ENCODE assay signal across 12 mouse cellular contexts in the genomic region with DNA sequence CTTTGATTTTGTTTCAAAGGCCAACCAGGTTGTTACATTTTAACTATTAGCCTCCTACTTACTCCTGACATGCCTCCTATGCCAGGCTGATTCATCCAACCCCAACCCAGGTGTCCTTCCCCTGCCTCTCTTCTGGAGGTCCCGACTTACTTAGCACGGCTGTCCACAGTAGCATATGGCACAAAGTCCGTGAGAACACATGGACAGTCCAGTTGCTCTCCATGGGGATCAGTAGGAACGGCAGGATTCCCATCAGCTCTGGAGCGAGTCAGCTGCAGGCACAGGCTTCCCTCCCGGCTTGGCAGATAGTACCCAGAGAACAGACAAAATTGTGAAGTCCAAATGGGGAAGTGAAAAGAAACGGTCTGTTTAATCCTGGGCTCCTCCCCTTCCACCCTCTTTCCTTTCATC. TPM values are rescaled to one million over a fixed set of nuclear protein-coding genes. Genes with fewer than 3 reads are reported as not detected.
DNase-seq lines count a peak whose midpoint lies in the region; ATAC-seq and TF ChIP-seq lines count a peak whose summit lies in the region.
"Had no signal": no experiment of that assay in that cellular context is flagged by ENCODE, and none has a peak within 500 bp of the region (broad histone marks: within the 10 kb centered on the region; RNA-seq: fewer than 3 reads in every experiment).

No protein-coding gene starts in this region.

- 0 out of 2 replicates have a peak, but pooled peaks have one; percentile 23 for TF ChIP-seq POLR2A in liver, adult 2 months (IDR thresholded peaks at IDR 0.05; ENCODE audit: extremely low read depth, insufficient read depth, low read length)

- no peaks in the 10 kb centered on the region for H3K79me2 ChIP-seq in liver, adult 2 months (ENCODE audit: control insufficient read depth, insufficient read depth, low read length)
- peaks cover 51% of the 10 kb centered on the region for H3K79me2 ChIP-seq in macrophage (ENCODE audit: inconsistent target)

- peak overlapping the region; percentile 32 for H3K4me3 ChIP-seq in liver, adult 2 months (ENCODE audit: insufficient read depth, low read depth, low read length)
- no peak overlapping the region for H3K4me3 ChIP-seq in liver, embryonic 12.5 days
- H3K4me3 ChIP-seq in G1E (ENCODE audit: low read depth, low read length), result peak overlapping the region; percentile 66
- H3K4me3 ChIP-seq in macrophage (ENCODE audit: inconsistent target), result peak overlapping the region; percentile 56
- H3K4me3 ChIP-seq in midbrain, embryonic 14.5 days (replicated peaks; ENCODE audit: low read depth, low read length), result no peak overlapping the region
- no peak overlapping the region for H3K4me3 ChIP-seq in hindbrain, embryonic 16.5 days (ENCODE audit: low read length)
- H3K4me3 ChIP-seq: erythroblast, embryonic 14.5 days had no signal

- H3K27ac ChIP-seq in liver, adult 2 months (replicated peaks; ENCODE audit: insufficient read depth, low read depth, low read length), result peak overlapping the region; percentile 40
- H3K27ac ChIP-seq in liver, embryonic 12.5 days, result no peak overlapping the region
- peak overlapping the region; percentile 82 for H3K27ac ChIP-seq in macrophage
- no peak overlapping the region for H3K27ac ChIP-seq in midbrain, embryonic 14.5 days (replicated peaks; ENCODE audit: low read depth, low read length)
- no peak overlapping the region for H3K27ac ChIP-seq in hindbrain, embryonic 16.5 days (ENCODE audit: low read depth, low read length)

- H3K9ac ChIP-seq in liver, adult 2 months (ENCODE audit: low read depth, low read length), result peak overlapping the region; percentile 31
- no peak overlapping the region for H3K9ac ChIP-seq in liver, embryonic 12.5 days
- H3K9ac ChIP-seq in midbrain, embryonic 14.5 days (replicated peaks; ENCODE audit: low read length), result no peak overlapping the region
- H3K9ac ChIP-seq in hindbrain, embryonic 16.5 days (ENCODE audit: low read depth, low read length), result no peak overlapping the region
- H3K9ac ChIP-seq: lung, embryonic 14.5 days had no signal

- H3K4me1 ChIP-seq in liver, adult 2 months (ENCODE audit: control insufficient read depth, insufficient read depth, low read length), result peaks cover 10% of the 10 kb centered on the region
- H3K4me1 ChIP-seq in liver, embryonic 12.5 days, result no peaks in the 10 kb centered on the region
- peaks cover 30% of the 10 kb centered on the region for H3K4me1 ChIP-seq in G1E (ENCODE audit: insufficient read depth, low read depth, low read length)
- H3K4me1 ChIP-seq in midbrain, embryonic 14.5 days (ENCODE audit: control insufficient read depth, insufficient read depth, low read length), result no peaks in the 10 kb centered on the region
- no peaks in the 10 kb centered on the region for H3K4me1 ChIP-seq in hindbrain, embryonic 16.5 days (ENCODE audit: control insufficient read depth, insufficient read depth, low read depth, low read length)

- WGBS in liver, adult 2 months, result 10% methylated on average over 7 of the region's 7 CpGs
- 29% methylated on average over 7 of the region's 7 CpGs for WGBS in liver, embryonic 12.5 days (ENCODE audit: insufficient replicate concordance)
- 0% methylated on average over 7 of the region's 7 CpGs for WGBS in macrophage (ENCODE audit: missing documents)
- WGBS in midbrain, embryonic 14.5 days, result 67% methylated on average over 7 of the region's 7 CpGs
- WGBS in hindbrain, embryonic 16.5 days, result 74% methylated on average over 7 of the region's 7 CpGs

- no peaks in the 10 kb centered on the region; the same call in 1 of the 2 replicates for H3K36me3 ChIP-seq in liver, adult 2 months (ENCODE audit: control insufficient read depth, insufficient read depth, low read length)
- H3K36me3 ChIP-seq in liver, embryonic 12.5 days, result no peaks in the 10 kb centered on the region
- H3K36me3 ChIP-seq in G1E (replicated peaks) (no peaks in the 10 kb centered on the region), macrophage (ENCODE audit: inconsistent target) (peaks cover 9% of the 10 kb centered on the region; the same call in 1 of the 2 replicates)
- H3K36me3 ChIP-seq in midbrain, embryonic 14.5 days (ENCODE audit: control insufficient read depth, insufficient read depth, low read length), result no peaks in the 10 kb centered on the region
- no peaks in the 10 kb centered on the region for H3K36me3 ChIP-seq in hindbrain, embryonic 16.5 days (ENCODE audit: control insufficient read depth, insufficient read depth, low read length)

- TF ChIP-seq CTCF in liver, adult 2 months (IDR thresholded peaks at IDR 0.05; ENCODE audit: low read depth, low read length), result no peak
- TF ChIP-seq CTCF in G1E (IDR thresholded peaks at IDR 0.05; ENCODE audit: low read depth, low read length), result no peak

- no peaks in the 10 kb centered on the region for H3K27me3 ChIP-seq in liver, adult 2 months (ENCODE audit: control insufficient read depth, insufficient read depth, low read length)
- H3K27me3 ChIP-seq in liver, embryonic 12.5 days (replicated peaks), result 0 out of 2 replicates have a peak, but pooled peaks cover 3% of the 10 kb centered on the region
- H3K27me3 ChIP-seq in G1E (ENCODE audit: insufficient read depth, low read length), result peaks cover 12% of the 10 kb centered on the region; the same call in 1 of the 2 replicates
- no peaks in the 10 kb centered on the region for H3K27me3 ChIP-seq in midbrain, embryonic 14.5 days (ENCODE audit: control insufficient read depth, insufficient read depth, low read length)
- no peaks in the 10 kb centered on the region for H3K27me3 ChIP-seq in hindbrain, embryonic 16.5 days (replicated peaks; ENCODE audit: control insufficient read depth, insufficient read depth, low read length)

- H3K9me3 ChIP-seq in liver, embryonic 12.5 days (replicated peaks), result no peaks in the 10 kb centered on the region
- no peaks in the 10 kb centered on the region for H3K9me3 ChIP-seq in G1E (replicated peaks)
- H3K9me3 ChIP-seq in midbrain, embryonic 14.5 days (ENCODE audit: control insufficient read depth, low read length), result no peaks in the 10 kb centered on the region
- H3K9me3 ChIP-seq in hindbrain, embryonic 16.5 days (ENCODE audit: control insufficient read depth, low read length), result no peaks in the 10 kb centered on the region

- no peak for ATAC-seq in liver, embryonic 12.5 days
- ATAC-seq in G1E (ENCODE audit: extremely low read depth, insufficient number of reproducible peaks, low FRiP score, poor library complexity, severe bottlenecking), result peak; percentile 54; the same call in 1 of the 2 replicates
- ATAC-seq in midbrain, embryonic 14.5 days (ENCODE audit: low FRiP score, low TSS enrichment), result no peak
- no peak for ATAC-seq in hindbrain, embryonic 16.5 days
- ATAC-seq: intestine, embryonic 16.5 days had no signal

- DNase-seq in liver, adult 2 months (ENCODE audit: extremely low read depth, low read depth, low spot score), result peak; percentile 75
- peak; percentile 62 for DNase-seq in G1E (ENCODE audit: low spot score)
- DNase-seq in kidney, adult 11 months, result peak; percentile 89
- no peak for DNase-seq in midbrain, embryonic 14.5 days
- DNase-seq in urinary bladder, postnatal 10 days (ENCODE audit: low spot score), result no peak
- DNase-seq: lung, embryonic 14.5 days had no signal

- no peak overlapping the region for H3K4me2 ChIP-seq in liver, embryonic 12.5 days
- H3K4me2 ChIP-seq in midbrain, embryonic 14.5 days (ENCODE audit: low read length), result no peak overlapping the region
- no peak overlapping the region for H3K4me2 ChIP-seq in hindbrain, embryonic 16.5 days (ENCODE audit: low read length)
- H3K4me2 ChIP-seq: heart, embryonic 11.5 days; lung, embryonic 14.5 days had no signal

RNA-seq across cellular contexts. Expression of gene Fcgr2b, which starts 0.6 kb away (rescaled TPM):
- 56.6 and 68.7 TPM in 2 replicates for total RNA-seq in liver, adult 2 months (2014; rRNA removed)
- polyA plus RNA-seq in liver, adult 2 months (2012; rRNA removed), result 18.6 and 34.9 TPM in 2 replicates
- 1.7 and 1.9 TPM in 2 replicates for polyA plus RNA-seq in liver, embryonic 12.5 days (2016; fragmentation: Nextera tagmentation; extraction: Ambion mirVana)
- total RNA-seq in G1E (2014; fragmentation: Nextera tagmentation), result 5.5 and 5.8 TPM in 2 replicates
- total RNA-seq in G1E (2017), result 20.5 and 22.1 TPM in 2 replicates
- polyA plus RNA-seq in G1E (2012), result 0.24 and 0.46 TPM in 2 replicates
- 1,000 to 10,000 TPM in 14 of 26 experiments, 100 to 1,000 TPM in 12; 552 to 2,008 (median 1,011) TPM for total RNA-seq in macrophage (2018; cell fraction: chromatin; rRNA removed)
- 100 to 1,000 TPM; 224 to 730 (median 474) TPM for total RNA-seq in macrophage (2018; cell fraction: cytosol; rRNA removed)
- 1,000 to 10,000 TPM in 21 of 26 experiments, 100 to 1,000 TPM in 5; 780 to 1,818 (median 1,207) TPM for total RNA-seq in macrophage (2018; cell fraction: nucleus; rRNA removed)
- 372 to 843 TPM (median 791 TPM) in 3 replicates for polyA plus RNA-seq in macrophage (2018)
- polyA plus RNA-seq in midbrain, embryonic 14.5 days (2014; fragmentation: Nextera tagmentation; extraction: Ambion mirVana), result 1.4 TPM in 1 of 2 replicates, not detected in the other
- polyA plus RNA-seq in hindbrain, embryonic 16.5 days (2015; fragmentation: Nextera tagmentation; extraction: Ambion mirVana), result 1.6 and 2.3 TPM in 2 replicates
- polyA plus RNA-seq: erythroblast, embryonic 14.5 days had no signal

RNA-seq across cellular contexts. Expression of gene Fcgr4, which starts 43.0 kb away (rescaled TPM):
- total RNA-seq in liver, adult 2 months (2014; rRNA removed), result 8.4 and 10.3 TPM in 2 replicates
- 3.1 and 4.5 TPM in 2 replicates for polyA plus RNA-seq in liver, adult 2 months (2012; rRNA removed)
- 1.3 and 2.0 TPM in 2 replicates for polyA plus RNA-seq in liver, embryonic 12.5 days (2016; fragmentation: Nextera tagmentation; extraction: Ambion mirVana)
- total RNA-seq in G1E (2014; fragmentation: Nextera tagmentation) (not detected in 2 replicates), G1E (2017) (0.12 and 0.22 TPM in 2 replicates)
- polyA plus RNA-seq in G1E (2012) (0.03 TPM in 1 of 2 replicates, not detected in the other), macrophage (2018) (192 to 337 TPM (median 269 TPM) in 3 replicates)
- total RNA-seq in macrophage (2018; cell fraction: chromatin; rRNA removed), result 10 to 100 TPM in 18 of 26 experiments, 1 to 10 TPM in 8; 2.8 to 51.5 (median 15.7) TPM
- 100 to 1,000 TPM; 164 to 540 (median 249) TPM for total RNA-seq in macrophage (2018; cell fraction: cytosol; rRNA removed)
- 100 to 1,000 TPM in 12 of 26 experiments, 10 to 100 TPM in 14; 45.3 to 292 (median 97.1) TPM for total RNA-seq in macrophage (2018; cell fraction: nucleus; rRNA removed)
- polyA plus RNA-seq in midbrain, embryonic 14.5 days (2014; fragmentation: Nextera tagmentation; extraction: Ambion mirVana), result 1.5 TPM in 1 of 2 replicates, not detected in the other
- 0.20 and 0.40 TPM in 2 replicates for polyA plus RNA-seq in hindbrain, embryonic 16.5 days (2015; fragmentation: Nextera tagmentation; extraction: Ambion mirVana)
- polyA plus RNA-seq: erythroblast, embryonic 14.5 days; heart, embryonic 11.5 days had no signal

RNA-seq across cellular contexts. Expression of gene Fcrla, which starts 48.4 kb away (rescaled TPM):
- 0.83 and 1.1 TPM in 2 replicates for total RNA-seq in liver, adult 2 months (2014; rRNA removed)
- 0.37 and 1.1 TPM in 2 replicates for polyA plus RNA-seq in liver, adult 2 months (2012; rRNA removed)
- polyA plus RNA-seq in liver, embryonic 12.5 days (2016; fragmentation: Nextera tagmentation; extraction: Ambion mirVana), result 0.21 and 0.23 TPM in 2 replicates
- total RNA-seq in G1E (2014; fragmentation: Nextera tagmentation) (0.83 TPM in 1 of 2 replicates, not detected in the other), G1E (2017) (0.38 TPM in 1 of 2 replicates, not detected in the other)
- polyA plus RNA-seq in G1E (2012) (0.08 TPM in 1 of 2 replicates, not detected in the other), macrophage (2018) (0.26 to 0.79 TPM (median 0.56 TPM) in 3 replicates)
- total RNA-seq in macrophage (2018; cell fraction: chromatin; rRNA removed), result 1 to 10 TPM in 5 of 26 experiments, under 1 TPM in 4, not detected in 17; 0.58 to 2.7 (median 1.1) TPM
- 1 to 10 TPM in 2 of 26 experiments, under 1 TPM in 17, not detected in 7; 0.11 to 1.1 (median 0.52) TPM for total RNA-seq in macrophage (2018; cell fraction: cytosol; rRNA removed)
- 1 to 10 TPM in 6 of 26 experiments, under 1 TPM in 7, not detected in 13; 0.46 to 4.4 (median 1.00) TPM for total RNA-seq in macrophage (2018; cell fraction: nucleus; rRNA removed)
- not detected in 2 replicates for polyA plus RNA-seq in midbrain, embryonic 14.5 days (2014; fragmentation: Nextera tagmentation; extraction: Ambion mirVana)
- not detected in 2 replicates for polyA plus RNA-seq in hindbrain, embryonic 16.5 days (2015; fragmentation: Nextera tagmentation; extraction: Ambion mirVana)
- polyA plus RNA-seq: erythroblast, embryonic 14.5 days; intestine, embryonic 16.5 days; lung, embryonic 14.5 days had no signal

Comparison
In these comparisons a context has a peak if more than half of its experiments do, and no peak if none do; other contexts are left out.
1. H3K27ac ChIP-seq: peak in liver, adult 2 months (single experiment) and macrophage (single experiment); none in liver, embryonic 12.5 days (single experiment), midbrain, embryonic 14.5 days (single experiment) and hindbrain, embryonic 16.5 days (single experiment).
2. H3K4me3 ChIP-seq: peak in liver, adult 2 months (single experiment), G1E (single experiment) and macrophage (single experiment); none in liver, embryonic 12.5 days (single experiment), midbrain, embryonic 14.5 days (single experiment) and hindbrain, embryonic 16.5 days (single experiment).
3. DNase-seq: peak in liver, adult 2 months (single experiment), G1E (single experiment) and kidney, adult 11 months (single experiment); none in midbrain, embryonic 14.5 days (single experiment) and urinary bladder, postnatal 10 days (single experiment).
4. RNA of gene Fcgr2b, which starts 0.6 kb away (polyA plus RNA-seq): 372 to 843 TPM in macrophage; 18.6 to 34.9 TPM in liver, adult 2 months, 1.6 to 2.3 TPM in hindbrain, embryonic 16.5 days, 1.7 to 1.9 TPM in liver, embryonic 12.5 days, 1.4 TPM in midbrain, embryonic 14.5 days and 0.24 to 0.46 TPM in G1E; every median in the first group is over 10 times any median in the second.
5. RNA of gene Fcgr4, which starts 43.0 kb away (polyA plus RNA-seq): 192 to 337 TPM in macrophage; 3.1 to 4.5 TPM in liver, adult 2 months, 1.5 TPM in midbrain, embryonic 14.5 days, 1.3 to 2.0 TPM in liver, embryonic 12.5 days, 0.20 to 0.40 TPM in hindbrain, embryonic 16.5 days and 0.03 TPM in G1E; every median in the first group is over 10 times any median in the second.